Mouse (Mus musculus) macrophage (primary cell): ENCODE data around the gene Sox5. TPM values are rescaled to one million over a fixed set of nuclear protein-coding genes. Genes with fewer than 3 reads are reported as not detected.

Experiments used
- H3K27ac ChIP-seq: fragments of 350-480 bp; formaldehyde crosslinking; 2 replicates; pipeline ENCODE4 v1.9.0; 2021
- H3K36me3 ChIP-seq: fragments of 350-480 bp; formaldehyde crosslinking; 2 replicates; pipeline ENCODE4 v1.9.0; 2021; ENCODE audit errors: inconsistent target
- H3K4me3 ChIP-seq: fragments of 350-480 bp; formaldehyde crosslinking; 2 replicates; pipeline ENCODE4 v1.9.0; 2021; ENCODE audit errors: inconsistent target
- H3K79me2 ChIP-seq: fragments of 350-480 bp; formaldehyde crosslinking; 2 replicates; pipeline ENCODE4 v1.9.0; 2021; ENCODE audit errors: inconsistent target
- WGBS: methylation state at CpG from one replicate; pipeline ENCODE4 v1.1.7; 2026; ENCODE audit warnings: inconsistent platforms; ENCODE audit not compliant: missing documents; 5-methylcytosine and 5-hydroxymethylcytosine counted together
- polyA plus RNA-seq: library from polyadenylated mRNA; stranded (reverse); fragments of 250-400 nt; gene quantifications from 3 replicates; pipeline ENCODE4 v1.2.4, GENCODE M21; 2018; ENCODE audit warnings: inconsistent platforms

Sox5 gene
- polyA plus RNA-seq, 1 experiment from 2014 or later, result not detected

DNA sequence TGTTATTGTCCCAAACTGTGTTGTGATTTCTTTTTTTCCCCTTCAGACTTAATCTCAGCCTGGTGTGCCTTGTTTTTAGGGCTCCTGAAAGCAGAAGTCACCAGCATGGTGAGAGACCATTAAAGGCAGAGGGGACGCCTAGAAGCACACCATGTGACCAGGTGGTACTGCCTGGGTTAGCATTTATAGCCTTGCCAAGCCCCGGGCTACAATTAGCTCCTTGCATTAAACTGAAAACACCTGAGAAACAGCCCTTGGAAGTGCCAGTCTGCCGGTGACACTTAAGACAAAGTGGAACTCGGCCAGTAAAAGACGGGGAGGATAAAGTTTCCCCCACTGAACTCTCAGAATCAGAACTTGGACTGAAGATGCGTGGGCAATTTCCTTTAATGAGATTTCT is 318.1 kb downstream of the Sox5 start:
- no peaks in the 10 kb centered on the region for H3K36me3 ChIP-seq
- 77% methylated on average over 6 of the region's 6 CpGs for WGBS
- H3K27ac ChIP-seq, result no peak overlapping the region
- H3K4me3 ChIP-seq, result no peak overlapping the region
- no peaks in the 10 kb centered on the region for H3K79me2 ChIP-seq

DNA sequence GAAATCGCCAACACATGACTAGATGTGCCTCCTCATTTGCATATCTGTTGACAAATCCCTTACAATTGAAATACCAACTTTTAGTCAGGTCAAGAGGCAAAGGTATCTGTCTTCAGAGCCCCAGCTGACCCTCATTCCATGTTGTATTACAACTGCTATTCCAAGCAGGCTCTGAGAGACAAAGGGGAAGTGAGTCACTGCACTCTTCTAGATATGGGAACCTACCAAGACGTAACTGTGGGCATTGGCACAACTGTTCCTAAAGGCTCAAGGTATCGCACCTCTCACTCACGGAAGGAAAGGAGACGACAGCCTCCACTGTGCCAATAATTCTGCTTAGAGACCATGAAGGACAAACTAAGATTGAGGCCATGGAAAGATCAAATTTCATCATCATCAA is 318.5 kb downstream of the Sox5 start:
- H3K36me3 ChIP-seq, result no peaks in the 10 kb centered on the region
- no peak overlapping the region for H3K4me3 ChIP-seq
- H3K27ac ChIP-seq, result no peak overlapping the region
- no peaks in the 10 kb centered on the region for H3K79me2 ChIP-seq
- 66% methylated on average over 5 of the region's 5 CpGs for WGBS

DNA sequence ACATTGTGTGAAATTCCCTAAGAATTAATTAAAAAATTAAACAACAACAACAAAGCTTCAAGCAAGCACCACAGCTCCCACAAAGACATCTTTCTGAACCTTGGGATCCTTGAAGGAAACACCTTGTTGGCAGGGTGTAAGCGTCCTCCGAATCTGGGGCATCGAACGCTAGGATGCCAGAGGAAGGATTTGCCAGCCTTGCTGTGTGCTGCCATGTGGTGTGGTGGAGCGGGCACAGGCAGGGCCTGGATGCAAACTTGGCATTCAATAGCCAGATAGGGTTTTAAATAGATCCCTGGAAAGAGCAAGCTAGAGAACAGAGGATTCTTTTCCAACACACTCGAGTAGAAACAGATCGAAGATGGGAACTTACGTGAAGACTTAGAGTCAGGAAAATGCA is 322.3 kb downstream of the Sox5 start:
- no peaks in the 10 kb centered on the region for H3K79me2 ChIP-seq
- no peak overlapping the region for H3K27ac ChIP-seq
- WGBS, result 95% methylated on average over 8 of the region's 8 CpGs
- H3K36me3 ChIP-seq, result no peaks in the 10 kb centered on the region
- no peak overlapping the region for H3K4me3 ChIP-seq

DNA sequence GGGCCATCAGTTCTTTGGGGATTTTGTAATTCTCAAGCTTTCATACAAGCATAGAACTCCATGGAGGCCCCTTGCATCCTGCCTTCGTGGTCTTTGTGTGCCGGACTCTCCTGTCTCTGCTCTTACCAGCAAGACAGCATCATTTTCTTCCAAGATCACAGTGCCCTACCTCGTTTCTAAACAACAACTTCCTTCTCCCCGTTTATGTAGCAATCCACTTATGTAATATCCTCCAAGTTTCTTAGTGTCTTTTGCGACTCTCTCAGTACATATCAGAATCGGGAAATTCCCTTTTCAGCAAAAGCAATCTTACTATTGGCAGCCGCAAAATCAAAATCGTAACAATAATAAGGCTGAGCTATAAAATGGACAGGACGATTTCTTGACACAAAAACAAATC is 324.3 kb downstream of the Sox5 start:
- H3K79me2 ChIP-seq, result no peaks in the 10 kb centered on the region
- WGBS, result 41% methylated on average over 9 of the region's 9 CpGs
- H3K27ac ChIP-seq, result no peak overlapping the region
- H3K36me3 ChIP-seq, result no peaks in the 10 kb centered on the region
- no peak overlapping the region for H3K4me3 ChIP-seq

DNA sequence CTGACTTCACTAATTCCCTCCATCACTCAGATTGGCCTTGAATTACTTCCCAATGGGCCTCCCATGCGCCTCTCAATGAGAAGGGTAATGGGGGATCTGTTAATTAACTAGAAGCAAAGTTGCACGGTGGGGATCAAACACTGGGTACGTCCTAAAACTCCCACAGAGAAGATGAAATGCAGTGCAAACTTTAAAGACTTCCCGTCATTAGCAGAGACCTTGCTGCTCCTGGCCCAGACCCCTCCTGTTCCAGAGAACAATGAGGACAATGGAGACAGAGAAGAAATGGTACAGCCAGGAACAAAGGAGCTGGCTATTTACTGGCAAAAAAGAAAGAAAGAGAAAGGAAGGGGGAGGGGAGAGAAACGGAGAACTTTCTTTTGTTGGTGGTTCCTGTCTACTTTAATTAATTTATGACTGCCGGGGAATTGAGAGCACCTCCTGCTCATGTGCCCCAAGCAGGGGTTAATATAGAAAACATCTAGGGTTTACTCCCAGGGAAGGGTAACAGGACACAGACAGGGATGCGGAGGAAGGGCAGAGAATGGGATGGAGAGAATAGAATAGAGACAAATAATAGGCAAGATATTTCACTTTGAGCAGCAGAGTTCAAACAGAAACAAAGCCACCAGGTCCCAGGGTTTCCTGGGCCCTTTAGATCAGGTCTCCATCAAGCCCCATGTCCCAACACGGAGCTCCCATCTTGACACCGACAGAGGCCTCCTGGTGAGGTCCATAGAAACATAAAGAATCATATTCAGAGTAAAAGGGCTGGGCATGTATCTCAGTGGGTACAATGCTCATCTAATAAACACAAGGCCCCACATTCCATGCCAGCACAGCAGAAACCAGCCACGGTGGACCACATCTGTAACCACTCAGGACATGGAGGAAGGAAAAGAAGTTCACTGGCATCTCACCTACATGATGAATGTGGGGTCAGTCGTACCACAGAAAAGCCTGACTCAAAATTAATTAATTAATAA is 327.2 kb downstream of the Sox5 start:
- Histone ChIP-seq H3K79me2 (no peaks in the 10 kb centered on the region), H3K4me3 (no peak overlapping the region), H3K27ac (no peak overlapping the region), H3K36me3 (no peaks in the 10 kb centered on the region)
- WGBS, result 62% methylated on average over 10 of the region's 11 CpGs

DNA sequence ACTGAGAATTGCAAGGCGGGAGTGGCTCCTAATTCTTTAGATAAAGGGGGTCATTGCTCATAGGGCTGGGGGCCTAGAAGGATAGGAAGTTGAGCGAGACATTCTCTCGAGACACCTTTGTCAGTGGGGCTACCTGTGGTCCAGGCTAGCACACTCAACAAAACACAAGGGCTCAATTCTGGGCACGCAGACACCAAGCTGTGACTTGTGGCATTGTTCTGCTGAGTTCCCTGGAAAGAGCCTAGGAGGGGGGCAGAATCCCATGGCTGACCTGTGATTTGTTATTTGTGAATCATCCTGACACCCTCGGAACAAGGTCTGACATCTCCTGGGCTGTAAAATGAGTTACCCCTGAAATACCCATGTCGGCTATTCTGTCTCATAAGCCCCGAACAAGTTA is 328.2 kb downstream of the Sox5 start:
- H3K79me2 ChIP-seq, result no peaks in the 10 kb centered on the region
- no peak overlapping the region for H3K27ac ChIP-seq
- 90% methylated on average over 7 of the region's 7 CpGs for WGBS
- H3K4me3 ChIP-seq, result no peak overlapping the region
- no peaks in the 10 kb centered on the region for H3K36me3 ChIP-seq

DNA sequence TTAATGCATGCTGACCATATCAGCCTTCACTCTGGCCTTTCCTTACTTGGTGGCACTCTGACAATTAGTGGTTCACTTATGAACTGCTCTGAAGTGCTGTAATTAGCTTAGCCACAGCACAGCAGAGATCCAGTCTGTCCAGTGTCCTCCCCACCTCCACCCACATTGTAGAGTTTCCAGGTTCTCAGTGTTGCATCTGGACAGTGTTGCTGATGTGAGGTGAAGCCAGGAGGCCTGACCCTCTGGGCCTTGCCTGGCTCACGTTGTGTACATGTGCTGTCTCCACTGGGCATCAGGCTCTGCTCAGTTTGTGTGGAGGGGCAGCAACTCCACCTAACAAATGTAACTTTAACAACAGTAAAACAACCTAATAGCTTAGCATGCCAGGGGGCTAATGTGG is 328.6 kb downstream of the Sox5 start:
- Histone ChIP-seq H3K79me2 (no peaks in the 10 kb centered on the region), H3K27ac (no peak overlapping the region), H3K36me3 (no peaks in the 10 kb centered on the region), H3K4me3 (no peak overlapping the region)
- 100% methylated on average over 1 of the region's 1 CpGs for WGBS

DNA sequence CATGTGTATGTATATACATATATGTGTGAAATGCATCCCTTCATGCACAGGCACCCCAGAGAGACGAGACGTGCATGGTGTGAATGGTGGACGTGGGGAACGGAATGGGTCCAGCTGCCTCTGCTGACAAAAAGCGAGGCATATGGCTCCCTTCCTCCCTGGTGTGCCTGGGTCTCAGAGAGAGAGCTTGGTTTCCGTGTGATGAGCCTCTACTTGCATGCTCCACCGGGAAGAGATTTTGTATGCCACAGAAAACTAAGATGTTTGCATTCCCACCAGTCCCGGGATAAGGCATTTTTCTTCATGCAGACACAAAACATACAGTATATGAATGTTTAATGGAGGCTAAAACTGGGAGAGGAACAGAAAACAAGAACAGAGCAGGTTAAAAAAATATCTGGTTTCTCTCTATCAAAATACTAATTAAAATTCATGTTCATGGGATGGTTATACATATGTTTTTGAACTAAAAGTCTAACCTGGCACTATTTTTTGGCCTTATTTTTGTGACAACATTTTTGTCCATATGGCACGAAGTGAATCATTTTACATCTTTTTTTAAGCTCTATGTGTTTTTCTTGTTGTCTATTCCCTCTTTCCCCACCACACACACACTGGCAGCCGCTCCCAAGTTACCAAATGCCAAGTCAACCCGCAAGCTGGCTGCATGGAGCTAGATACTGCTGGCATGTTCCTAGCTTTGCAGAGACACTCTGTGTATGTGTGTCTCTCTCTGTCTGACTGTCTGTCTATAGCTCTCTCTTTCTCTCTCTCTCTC is 329.4 kb downstream of the Sox5 start:
- H3K36me3 ChIP-seq, result no peaks in the 10 kb centered on the region
- 98% methylated on average over 11 of the region's 11 CpGs for WGBS
- H3K27ac ChIP-seq, result no peak overlapping the region
- H3K4me3 ChIP-seq, result no peak overlapping the region
- no peaks in the 10 kb centered on the region for H3K79me2 ChIP-seq

DNA sequence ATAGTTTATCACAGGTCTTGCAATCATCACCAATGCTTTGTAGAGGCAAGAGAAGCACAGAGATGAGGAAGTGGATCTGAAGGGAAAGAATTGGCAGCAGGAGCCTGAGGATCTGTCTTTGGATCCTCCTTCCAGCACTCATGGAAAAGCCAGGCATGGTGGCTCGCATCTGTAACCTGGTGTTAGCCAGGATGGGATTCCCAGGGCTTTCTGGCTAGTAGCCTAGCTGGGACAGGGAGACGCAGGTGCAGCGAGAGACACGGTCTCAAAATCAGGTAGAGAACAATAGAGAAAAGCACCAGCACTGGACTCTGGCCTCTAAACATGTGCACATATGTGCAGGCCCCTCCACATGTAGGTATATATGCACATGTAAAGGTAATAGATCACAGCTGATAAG is 330.1 kb downstream of the Sox5 start:
- H3K36me3 ChIP-seq, result no peaks in the 10 kb centered on the region
- H3K79me2 ChIP-seq, result no peaks in the 10 kb centered on the region
- 93% methylated on average over 4 of the region's 4 CpGs for WGBS
- no peak overlapping the region for H3K4me3 ChIP-seq
- no peak overlapping the region for H3K27ac ChIP-seq

DNA sequence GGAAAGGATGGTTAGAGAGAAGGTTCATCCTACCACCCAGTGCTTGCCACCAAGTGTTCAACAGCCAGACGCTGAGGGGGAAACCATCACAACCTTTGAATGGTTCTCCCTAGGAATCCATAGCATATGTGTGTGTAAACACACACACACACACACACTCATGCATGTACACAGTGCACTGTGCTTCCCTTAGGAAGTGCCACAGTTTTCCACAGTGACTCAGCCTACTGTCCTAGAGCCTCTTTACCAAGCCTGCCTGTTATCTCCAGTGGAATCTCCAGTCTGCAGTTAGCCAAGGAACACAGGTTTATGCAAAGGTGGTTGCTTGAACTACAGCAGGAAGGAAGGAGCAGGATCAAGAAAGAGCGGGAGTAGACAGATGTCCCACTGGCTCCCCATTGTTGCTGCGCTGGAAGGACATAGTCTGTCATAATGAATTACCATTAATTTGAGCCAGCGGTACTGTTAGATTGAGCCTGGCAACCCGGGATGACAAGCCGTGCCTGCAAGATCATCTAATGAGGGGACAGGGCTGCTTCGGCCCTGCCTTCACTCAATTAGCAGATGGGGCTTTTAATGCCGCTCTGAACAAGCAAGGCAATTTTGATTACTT is 335.9 kb downstream of the Sox5 start:
- WGBS, result 94% methylated on average over 8 of the region's 8 CpGs
- Histone ChIP-seq H3K79me2 (no peaks in the 10 kb centered on the region), H3K27ac (no peak overlapping the region), H3K4me3 (no peak overlapping the region), H3K36me3 (no peaks in the 10 kb centered on the region)

DNA sequence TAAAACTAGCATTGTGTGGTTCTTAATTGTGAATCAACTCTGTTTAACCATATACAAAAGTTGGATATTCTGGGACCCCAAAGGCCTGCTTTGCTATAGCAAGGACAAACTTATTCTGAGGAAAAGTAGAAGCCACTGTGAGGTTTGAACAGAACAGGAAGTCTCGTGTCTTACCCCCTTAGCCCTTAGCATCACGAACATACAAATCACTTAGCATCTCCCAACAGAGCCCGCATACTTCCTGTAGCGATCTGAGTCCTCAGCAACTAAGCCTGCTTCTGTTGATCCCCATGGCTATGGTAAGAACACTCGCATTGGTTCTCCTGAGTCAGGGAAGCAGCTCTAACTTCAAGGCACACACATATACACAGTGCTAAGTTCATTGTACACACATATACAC is 337.4 kb downstream of the Sox5 start:
- H3K79me2 ChIP-seq, result no peaks in the 10 kb centered on the region
- H3K36me3 ChIP-seq, result no peaks in the 10 kb centered on the region
- H3K4me3 ChIP-seq, result no peak overlapping the region
- 43% methylated on average over 5 of the region's 5 CpGs for WGBS
- no peak overlapping the region for H3K27ac ChIP-seq

DNA sequence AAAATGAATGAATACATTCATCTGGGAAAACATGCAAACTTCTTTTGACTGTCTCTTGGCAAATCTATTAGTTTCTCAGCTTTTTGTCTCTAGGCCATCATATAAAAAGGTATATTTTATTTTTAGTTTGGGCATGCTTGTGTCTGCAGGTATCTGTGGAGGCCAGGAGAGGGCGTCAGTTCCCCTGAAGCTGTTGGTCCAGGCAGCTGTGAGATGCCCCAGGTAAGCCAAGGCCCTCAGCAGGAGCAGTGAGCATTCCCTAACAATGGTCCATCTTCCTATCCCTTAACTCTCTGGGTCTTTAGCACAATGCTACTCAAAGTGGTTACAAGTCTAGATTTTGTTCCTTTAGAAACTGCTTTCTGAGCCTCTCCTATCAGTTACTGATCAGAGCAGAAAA is 338.1 kb downstream of the Sox5 start:
- Histone ChIP-seq H3K79me2 (no peaks in the 10 kb centered on the region), H3K27ac (no peak overlapping the region), H3K4me3 (no peak overlapping the region), H3K36me3 (no peaks in the 10 kb centered on the region)
- 100% methylated on average over 1 of the region's 1 CpGs for WGBS

DNA sequence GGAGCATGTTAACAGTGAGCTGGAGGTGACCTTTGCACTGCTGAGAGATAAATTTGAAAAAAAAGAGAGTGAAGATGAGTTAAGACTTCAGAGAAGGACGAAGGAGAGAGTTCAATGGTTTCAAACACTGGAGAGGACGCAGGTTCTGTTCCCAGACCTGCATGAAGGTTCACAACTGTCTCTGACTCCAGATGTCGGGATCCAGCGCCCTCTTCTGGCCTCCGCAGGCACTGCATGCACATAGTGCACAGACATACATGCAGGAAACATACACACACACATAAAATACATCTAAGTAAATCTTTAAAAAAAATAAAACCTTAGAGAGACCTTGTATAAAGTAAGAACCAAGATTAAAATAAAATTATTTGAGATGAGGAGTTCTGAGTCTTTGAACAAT is 352.5 kb downstream of the Sox5 start:
- H3K36me3 ChIP-seq, result no peaks in the 10 kb centered on the region
- no peak overlapping the region for H3K27ac ChIP-seq
- WGBS, result 84% methylated on average over 5 of the region's 5 CpGs
- no peaks in the 10 kb centered on the region for H3K79me2 ChIP-seq
- H3K4me3 ChIP-seq, result no peak overlapping the region

DNA sequence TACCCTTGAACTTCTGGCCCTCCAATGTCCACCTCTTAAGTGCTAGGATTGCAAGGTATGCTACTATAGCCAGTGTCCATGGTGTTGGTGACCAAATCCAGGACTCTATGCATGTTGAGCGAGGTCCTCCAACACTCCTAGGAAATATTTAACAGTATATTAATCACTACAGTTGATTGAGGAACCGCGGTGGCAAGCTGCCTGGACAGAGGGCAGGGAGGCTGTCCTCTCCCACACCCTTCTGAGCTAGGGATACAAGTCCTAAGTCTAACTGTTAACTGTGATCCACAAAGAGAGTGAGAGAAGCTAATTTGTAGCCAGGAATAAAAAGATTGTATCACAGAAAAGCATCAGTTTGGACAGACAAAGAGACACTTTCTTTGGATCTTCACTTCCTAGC is 373.7 kb downstream of the Sox5 start:
- Histone ChIP-seq H3K79me2 (no peaks in the 10 kb centered on the region), H3K27ac (no peak overlapping the region), H3K4me3 (no peak overlapping the region), H3K36me3 (no peaks in the 10 kb centered on the region)
- WGBS, result 92% methylated on average over 3 of the region's 3 CpGs

DNA sequence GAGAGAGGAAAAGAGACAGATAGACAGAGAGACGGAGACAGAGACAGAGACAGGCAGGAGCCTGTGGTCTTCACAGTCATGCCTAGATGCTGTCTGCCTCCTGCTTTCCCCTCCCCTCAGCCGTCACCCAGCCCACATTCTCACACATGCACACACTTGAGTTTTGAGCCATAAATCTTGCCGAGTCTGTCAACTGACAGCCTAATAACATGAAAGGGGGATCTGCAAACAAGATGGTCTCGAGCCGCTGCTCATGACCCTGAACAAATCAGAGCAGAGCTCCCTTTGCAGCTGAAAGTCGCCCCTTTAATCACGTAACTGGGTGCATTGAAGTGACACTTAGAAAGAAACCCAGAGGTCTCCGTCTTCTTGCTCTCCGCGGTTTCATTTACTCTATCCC is 383.7 kb downstream of the Sox5 start:
- H3K79me2 ChIP-seq, result no peaks in the 10 kb centered on the region
- H3K36me3 ChIP-seq, result no peaks in the 10 kb centered on the region
- H3K27ac ChIP-seq, result no peak overlapping the region
- 61% methylated on average over 5 of the region's 10 CpGs for WGBS
- no peak overlapping the region for H3K4me3 ChIP-seq
